Mouse (Mus musculus): ENCODE data around the gene C2. TPM values are rescaled to one million over a fixed set of nuclear protein-coding genes. Genes with fewer than 3 reads are reported as not detected.
A peak's percentile ranks its signal among the peaks of the same experiment; 100 is the strongest.

The C2 gene
- polyA plus RNA-seq (2015; fragmentation: Nextera tagmentation; extraction: Ambion mirVana) = 1.6 and 1.7 TPM in 2 replicates

- no peaks in the 10 kb centered on the region for H3K9me3 ChIP-seq (ENCODE audit: control insufficient read depth, low read length)
- H3K27ac ChIP-seq (ENCODE audit: low read length) = peak within 1 kb of the TSS; percentile 94
- peaks cover 46% of the 10 kb centered on the region for H3K4me1 ChIP-seq (replicated peaks; ENCODE audit: control insufficient read depth, insufficient read depth, low read length)
- peak; percentile 24 for ATAC-seq
- no peaks in the 10 kb centered on the region for H3K27me3 ChIP-seq (replicated peaks; ENCODE audit: control insufficient read depth, insufficient read depth, low read length)
- peak within 1 kb of the TSS; percentile 98 for H3K9ac ChIP-seq (replicated peaks; ENCODE audit: low read depth, low read length)
- WGBS = 0% methylated on average over 32 of the region's 44 CpGs
- peaks cover 13% of the 10 kb centered on the region for H3K36me3 ChIP-seq (ENCODE audit: control insufficient read depth, insufficient read depth)
- H3K4me3 ChIP-seq (replicated peaks; ENCODE audit: low read length) = peak within 1 kb of the TSS; percentile 94
- H3K4me2 ChIP-seq (ENCODE audit: low read length) = peak within 1 kb of the TSS; percentile 75
Observed at GRCm38 (mm10) chr17:34898160-34898586, at the start of gene C2, which contains the start of gene Ehmt2. TSS of gene C2 (minus strand) at chr17:34898265. TSS of gene Ehmt2 (plus strand) at chr17:34898469.

- Histone ChIP-seq H3K4me2 (ENCODE audit: low read length) (no peak overlapping the region), H3K36me3 (ENCODE audit: control insufficient read depth, insufficient read depth) (peaks cover 10% of the 10 kb centered on the region), H3K4me1 (replicated peaks; ENCODE audit: control insufficient read depth, insufficient read depth, low read length) (peaks cover 16% of the 10 kb centered on the region), H3K9ac (replicated peaks; ENCODE audit: low read depth, low read length) (no peak overlapping the region), H3K27me3 (replicated peaks; ENCODE audit: control insufficient read depth, insufficient read depth, low read length) (no peaks in the 10 kb centered on the region), H3K9me3 (ENCODE audit: control insufficient read depth, low read length) (no peaks in the 10 kb centered on the region), H3K4me3 (replicated peaks; ENCODE audit: low read length) (no peak overlapping the region), H3K27ac (ENCODE audit: low read length) (no peak overlapping the region)
- no peak for ATAC-seq
- 20% methylated on average over 8 of the region's 8 CpGs for WGBS
Observed at GRCm38 (mm10) chr17:34947606-34948005, 49.5 kb upstream of the C2 start.

- 90% methylated on average over 5 of the region's 5 CpGs for WGBS
- H3K4me1 ChIP-seq (replicated peaks; ENCODE audit: control insufficient read depth, insufficient read depth, low read length) = peaks cover 18% of the 10 kb centered on the region
- H3K27me3 ChIP-seq (replicated peaks; ENCODE audit: control insufficient read depth, insufficient read depth, low read length) = no peaks in the 10 kb centered on the region
Observed at GRCm38 (mm10) chr17:34946486-34947140, 48.5 kb upstream of the C2 start.

GRCm38 (mm10) chr17:34944362-34944761 is 46.3 kb upstream of the C2 start:
- ATAC-seq = no peak
- peaks cover 3% of the 10 kb centered on the region; the same call in 1 of the 2 replicates for H3K4me1 ChIP-seq (replicated peaks; ENCODE audit: control insufficient read depth, insufficient read depth, low read length)

More at GRCm38 (mm10) chr17:34946486-34947140, 48.5 kb upstream of the C2 start:
- Histone ChIP-seq H3K9me3 (ENCODE audit: control insufficient read depth, low read length) (no peaks in the 10 kb centered on the region), H3K4me2 (ENCODE audit: low read length) (no peak overlapping the region), H3K27ac (ENCODE audit: low read length) (no peak overlapping the region), H3K36me3 (ENCODE audit: control insufficient read depth, insufficient read depth) (peaks cover 10% of the 10 kb centered on the region), H3K4me3 (replicated peaks; ENCODE audit: low read length) (no peak overlapping the region), H3K9ac (replicated peaks; ENCODE audit: low read depth, low read length) (no peak overlapping the region)
- ATAC-seq = no peak

GRCm38 (mm10) chr17:34943128-34943815 is 45.2 kb upstream of the C2 start:
- no peaks in the 10 kb centered on the region for H3K9me3 ChIP-seq (ENCODE audit: control insufficient read depth, low read length)
- no peak overlapping the region for H3K4me2 ChIP-seq (ENCODE audit: low read length)
- no peak overlapping the region for H3K9ac ChIP-seq (replicated peaks; ENCODE audit: low read depth, low read length)
- WGBS = 91% methylated on average over 4 of the region's 4 CpGs
- no peak overlapping the region for H3K4me3 ChIP-seq (replicated peaks; ENCODE audit: low read length)
- peaks cover 3% of the 10 kb centered on the region; the same call in 1 of the 2 replicates for H3K4me1 ChIP-seq (replicated peaks; ENCODE audit: control insufficient read depth, insufficient read depth, low read length)
- no peaks in the 10 kb centered on the region for H3K27me3 ChIP-seq (replicated peaks; ENCODE audit: control insufficient read depth, insufficient read depth, low read length)
- ATAC-seq = no peak
- no peak overlapping the region for H3K27ac ChIP-seq (ENCODE audit: low read length)
- H3K36me3 ChIP-seq (ENCODE audit: control insufficient read depth, insufficient read depth) = no peaks in the 10 kb centered on the region

More at GRCm38 (mm10) chr17:34944362-34944761, 46.3 kb upstream of the C2 start:
- Histone ChIP-seq H3K9ac (replicated peaks; ENCODE audit: low read depth, low read length) (no peak overlapping the region), H3K4me3 (replicated peaks; ENCODE audit: low read length) (no peak overlapping the region), H3K4me2 (ENCODE audit: low read length) (no peak overlapping the region), H3K9me3 (ENCODE audit: control insufficient read depth, low read length) (no peaks in the 10 kb centered on the region), H3K27ac (ENCODE audit: low read length) (no peak overlapping the region), H3K27me3 (replicated peaks; ENCODE audit: control insufficient read depth, insufficient read depth, low read length) (no peaks in the 10 kb centered on the region), H3K36me3 (ENCODE audit: control insufficient read depth, insufficient read depth) (0 out of 2 replicates have a peak, but pooled peaks cover under 1% of the 10 kb centered on the region)

GRCm38 (mm10) chr17:34941344-34942041 is 43.4 kb upstream of the C2 start:
- H3K27me3 ChIP-seq (replicated peaks; ENCODE audit: control insufficient read depth, insufficient read depth, low read length) = no peaks in the 10 kb centered on the region
- peaks cover 3% of the 10 kb centered on the region; the same call in 1 of the 2 replicates for H3K4me1 ChIP-seq (replicated peaks; ENCODE audit: control insufficient read depth, insufficient read depth, low read length)
- no peaks in the 10 kb centered on the region for H3K36me3 ChIP-seq (ENCODE audit: control insufficient read depth, insufficient read depth)
- no peaks in the 10 kb centered on the region for H3K9me3 ChIP-seq (ENCODE audit: control insufficient read depth, low read length)
- WGBS = 5% methylated on average over 15 of the region's 15 CpGs
- ATAC-seq = no peak
- H3K27ac ChIP-seq (ENCODE audit: low read length) = no peak overlapping the region
- H3K4me2 ChIP-seq (ENCODE audit: low read length) = peak overlapping the region; percentile 37
- H3K9ac ChIP-seq (replicated peaks; ENCODE audit: low read depth, low read length) = peak overlapping the region; percentile 39
- peak overlapping the region; percentile 22 for H3K4me3 ChIP-seq (replicated peaks; ENCODE audit: low read length)

GRCm38 (mm10) chr17:34937960-34938505 is 40.0 kb upstream of the C2 start:
- Histone ChIP-seq H3K9ac (replicated peaks; ENCODE audit: low read depth, low read length) (no peak overlapping the region), H3K27me3 (replicated peaks; ENCODE audit: control insufficient read depth, insufficient read depth, low read length) (no peaks in the 10 kb centered on the region), H3K4me3 (replicated peaks; ENCODE audit: low read length) (no peak overlapping the region), H3K36me3 (ENCODE audit: control insufficient read depth, insufficient read depth) (no peaks in the 10 kb centered on the region; the same call in 1 of the 2 replicates), H3K9me3 (ENCODE audit: control insufficient read depth, low read length) (no peaks in the 10 kb centered on the region), H3K4me2 (ENCODE audit: low read length) (no peak overlapping the region), H3K4me1 (replicated peaks; ENCODE audit: control insufficient read depth, insufficient read depth, low read length) (peaks cover 3% of the 10 kb centered on the region; the same call in 1 of the 2 replicates), H3K27ac (ENCODE audit: low read length) (no peak overlapping the region)
- no peak for ATAC-seq
- 88% methylated on average over 6 of the region's 6 CpGs for WGBS

- Histone ChIP-seq H3K4me1 (replicated peaks; ENCODE audit: control insufficient read depth, insufficient read depth, low read length) (peaks cover 9% of the 10 kb centered on the region), H3K9me3 (ENCODE audit: control insufficient read depth, low read length) (no peaks in the 10 kb centered on the region), H3K27ac (ENCODE audit: low read length) (no peak overlapping the region), H3K4me2 (ENCODE audit: low read length) (no peak overlapping the region), H3K36me3 (ENCODE audit: control insufficient read depth, insufficient read depth) (no peaks in the 10 kb centered on the region; the same call in 1 of the 2 replicates), H3K27me3 (replicated peaks; ENCODE audit: control insufficient read depth, insufficient read depth, low read length) (no peaks in the 10 kb centered on the region), H3K4me3 (replicated peaks; ENCODE audit: low read length) (no peak overlapping the region), H3K9ac (replicated peaks; ENCODE audit: low read depth, low read length) (no peak overlapping the region)
- 55% methylated on average over 8 of the region's 8 CpGs for WGBS
- no peak for ATAC-seq
Observed at GRCm38 (mm10) chr17:34934830-34935229, 36.8 kb upstream of the C2 start.

- no peak for ATAC-seq
- Histone ChIP-seq H3K9ac (replicated peaks; ENCODE audit: low read depth, low read length) (no peak overlapping the region), H3K4me2 (ENCODE audit: low read length) (no peak overlapping the region), H3K4me3 (replicated peaks; ENCODE audit: low read length) (no peak overlapping the region), H3K27ac (ENCODE audit: low read length) (no peak overlapping the region), H3K36me3 (ENCODE audit: control insufficient read depth, insufficient read depth) (no peaks in the 10 kb centered on the region; the same call in 1 of the 2 replicates), H3K9me3 (ENCODE audit: control insufficient read depth, low read length) (no peaks in the 10 kb centered on the region), H3K27me3 (replicated peaks; ENCODE audit: control insufficient read depth, insufficient read depth, low read length) (no peaks in the 10 kb centered on the region), H3K4me1 (replicated peaks; ENCODE audit: control insufficient read depth, insufficient read depth, low read length) (peaks cover 9% of the 10 kb centered on the region)
- WGBS = 76% methylated on average over 24 of the region's 24 CpGs
Observed at GRCm38 (mm10) chr17:34934031-34934430, 36.0 kb upstream of the C2 start.
